Mouse (Mus musculus) bone marrow macrophage, adult 2 months (primary cell): ENCODE results near the gene Stat3.

ENCODE experiments used
- CTCF ChIP-seq: IDR thresholded peaks from 2 replicates; pipeline ENCODE4 v1.5.1; 2012; ENCODE audit warnings: low read depth, mild to moderate bottlenecking, low read length, moderate library complexity
- POLR2A ChIP-seq: IDR thresholded peaks from 2 replicates; pipeline ENCODE4 v1.6.1; 2012; ENCODE audit warnings: mild to moderate bottlenecking, low read depth, low read length, borderline replicate concordance

DNA sequence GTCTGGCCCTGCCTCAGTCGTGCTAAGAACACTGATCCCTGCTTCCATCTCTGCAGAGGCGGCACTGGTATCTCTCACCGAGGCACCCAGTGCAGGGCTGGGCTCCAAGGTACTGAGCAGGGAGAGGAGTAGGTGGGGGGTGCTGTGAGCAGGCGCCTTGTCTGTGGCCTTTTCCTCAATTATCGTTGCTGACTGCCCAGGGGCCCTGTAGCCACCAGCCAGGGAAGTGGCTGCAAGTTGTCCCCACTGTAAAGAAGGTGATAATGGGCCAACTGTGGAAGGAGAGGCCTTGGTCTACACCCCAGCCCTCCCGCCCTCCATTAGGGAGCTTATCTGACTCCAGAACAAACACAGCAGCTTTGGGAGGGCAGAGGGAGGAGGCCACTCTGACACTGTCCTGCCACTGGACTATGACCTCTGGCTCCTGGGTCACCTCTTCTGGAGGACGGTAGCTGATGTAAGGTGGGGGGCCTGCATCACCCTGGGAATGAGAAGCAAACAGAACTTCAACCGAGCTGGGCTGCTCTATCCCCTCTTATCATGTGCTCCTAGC, 53.1 kb downstream of the Stat3 start:
- TF ChIP-seq POLR2A: no peak
- no peak for TF ChIP-seq CTCF
